Mouse (Mus musculus): ENCODE data around the gene Bhlhe23.

The Bhlhe23 gene

DNA sequence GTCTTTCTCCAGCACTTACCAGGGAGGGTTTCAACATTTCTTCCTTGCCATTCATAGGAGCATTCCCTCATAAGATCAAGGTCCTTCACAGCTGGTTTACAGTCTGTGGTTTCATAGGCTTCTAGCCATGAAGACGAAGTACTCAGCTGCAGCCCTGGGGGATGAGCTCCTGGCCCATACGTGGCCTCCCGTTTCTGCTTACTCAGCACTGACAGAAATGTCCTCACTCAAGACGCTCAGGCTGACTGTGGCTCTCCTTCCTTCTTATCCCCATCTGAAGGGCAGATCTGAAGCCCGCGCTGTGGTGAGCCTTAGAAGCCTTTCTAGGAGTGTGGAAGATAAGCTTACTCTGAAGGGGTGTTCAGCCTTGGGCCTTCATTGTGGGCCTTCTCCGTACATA lies 11.0 kb downstream of the Bhlhe23 start:
- DNase-seq: no peak

DNA sequence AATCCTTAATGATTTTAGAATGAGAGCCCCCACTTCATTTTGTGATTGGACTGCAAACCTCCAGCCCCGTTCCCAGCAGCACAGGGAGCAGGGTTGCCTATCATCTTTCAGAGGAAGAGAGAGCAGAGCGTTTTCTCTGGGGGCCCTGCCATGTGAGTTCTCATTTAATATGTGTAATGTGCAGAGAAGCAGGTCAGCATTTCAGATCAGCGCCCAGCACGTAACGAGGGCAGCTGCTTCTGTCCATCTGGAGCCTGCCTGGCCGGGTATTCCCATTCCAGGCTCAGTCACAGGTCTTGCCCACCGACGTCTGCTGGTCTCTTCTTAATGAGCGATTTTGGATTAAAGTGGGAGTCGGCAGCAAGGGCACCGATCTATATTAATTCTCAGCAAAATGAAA lies 11.7 kb downstream of the Bhlhe23 start:
- DNase-seq: no peak

DNA sequence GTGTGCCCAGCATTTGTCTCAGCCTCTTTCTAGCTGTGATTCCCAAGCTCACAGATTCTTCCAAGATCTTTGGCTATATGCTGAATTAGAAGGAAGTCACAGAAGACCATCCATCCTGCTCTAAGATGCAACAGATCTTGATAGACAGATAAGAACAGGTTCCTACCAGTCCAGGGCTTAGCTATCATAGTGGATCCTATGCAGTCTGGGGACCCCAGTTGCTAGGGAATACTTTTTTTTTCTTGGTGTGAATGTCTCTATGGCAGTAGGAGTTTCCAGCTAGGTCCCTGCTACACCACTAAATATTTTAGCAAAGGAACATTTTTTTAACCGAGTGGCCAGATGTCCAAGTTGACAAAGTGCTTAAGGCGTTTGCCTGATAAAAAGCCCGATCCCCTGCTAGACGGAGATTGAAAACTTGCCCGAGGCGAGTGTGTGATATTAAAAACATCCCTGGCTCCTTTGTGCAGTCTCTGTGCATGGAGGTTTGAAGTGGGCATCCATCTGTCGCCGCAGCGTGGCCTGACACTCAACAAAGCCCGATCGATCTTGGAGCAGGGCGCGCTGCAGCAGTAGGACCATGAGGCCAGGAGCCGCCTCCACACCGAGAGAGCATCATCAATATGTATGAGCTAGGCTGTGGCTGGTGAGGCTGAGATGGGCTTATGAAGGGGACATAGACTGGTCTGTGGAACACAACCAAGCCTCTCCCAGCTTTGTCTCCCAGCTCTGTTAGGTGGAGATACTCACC lies 18.0 kb downstream of the Bhlhe23 start:
- DNase-seq: no peak

DNA sequence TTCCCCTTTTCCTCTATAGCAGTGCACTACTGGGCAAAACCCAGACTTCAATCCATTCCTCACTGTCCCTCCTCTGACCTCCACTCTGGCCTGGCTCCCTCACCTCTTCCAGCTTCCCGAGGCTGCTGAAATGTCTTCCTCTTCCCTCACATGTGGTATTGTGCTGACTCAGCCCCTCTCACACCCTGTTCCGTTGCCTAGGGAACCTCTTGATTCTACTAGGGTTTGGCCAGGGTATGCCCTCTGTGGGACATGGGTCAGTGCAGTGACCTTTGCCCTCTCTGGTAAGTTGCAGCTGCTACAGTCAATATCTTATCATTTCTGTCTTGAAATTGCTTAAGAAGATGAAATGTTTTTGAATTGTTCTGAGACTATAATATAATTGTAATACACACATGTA lies 19.9 kb downstream of the Bhlhe23 start:
- no peak for DNase-seq

DNA sequence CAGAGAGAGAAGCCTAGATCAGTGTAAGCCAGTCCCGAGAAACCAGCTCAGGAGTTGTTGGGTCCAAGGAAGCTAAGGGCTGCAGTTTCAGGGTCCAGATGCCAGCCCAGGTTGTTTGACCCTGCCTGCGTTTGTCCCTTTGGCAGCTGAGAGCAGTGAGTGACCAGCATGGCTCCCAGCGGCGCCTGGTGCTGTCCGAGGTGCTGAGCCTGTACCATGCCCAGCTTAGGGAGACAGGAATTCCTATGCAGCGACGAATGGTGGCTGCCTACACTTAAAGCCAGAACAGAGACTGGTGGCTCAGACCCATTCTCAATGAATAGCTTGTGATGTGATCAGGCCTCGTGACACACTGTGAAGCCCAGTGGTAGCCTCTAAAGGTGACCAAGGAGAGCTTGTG lies 20.8 kb downstream of the Bhlhe23 start:
- no peak for DNase-seq

DNA sequence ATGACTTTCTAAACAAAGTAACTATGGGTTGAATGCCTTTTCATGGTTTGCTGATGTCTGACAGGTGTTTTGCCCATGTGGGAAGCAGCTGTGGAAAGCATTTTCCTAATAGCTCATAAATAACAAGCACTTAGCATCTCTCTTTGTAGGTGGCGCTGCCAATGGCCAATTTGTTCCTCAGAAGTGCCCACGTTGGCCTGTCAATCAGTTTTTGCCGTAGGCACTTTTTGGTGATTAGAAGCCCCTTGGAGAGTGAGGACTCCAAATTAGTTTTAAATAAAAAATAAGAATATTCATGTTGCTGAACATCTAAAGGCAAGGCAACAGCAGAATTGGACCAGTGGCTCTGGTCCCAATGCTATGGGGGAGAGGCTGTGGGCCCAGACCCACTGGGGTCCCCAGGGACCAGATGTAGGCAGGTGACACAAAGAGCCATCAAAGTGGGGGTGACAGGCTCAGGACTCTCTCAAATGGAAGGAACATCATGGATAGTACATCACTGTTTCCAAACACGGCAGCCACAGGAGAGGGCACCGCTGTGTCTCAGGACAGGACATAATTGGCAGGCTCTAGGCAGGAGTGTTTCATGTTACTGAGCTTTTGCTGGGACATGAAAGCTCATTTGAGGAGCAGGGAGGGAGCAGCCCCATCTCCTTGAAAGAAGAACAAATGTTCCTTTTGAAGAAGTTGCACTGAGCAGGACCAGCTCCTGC lies 21.6 kb downstream of the Bhlhe23 start:
- no peak for DNase-seq

DNA sequence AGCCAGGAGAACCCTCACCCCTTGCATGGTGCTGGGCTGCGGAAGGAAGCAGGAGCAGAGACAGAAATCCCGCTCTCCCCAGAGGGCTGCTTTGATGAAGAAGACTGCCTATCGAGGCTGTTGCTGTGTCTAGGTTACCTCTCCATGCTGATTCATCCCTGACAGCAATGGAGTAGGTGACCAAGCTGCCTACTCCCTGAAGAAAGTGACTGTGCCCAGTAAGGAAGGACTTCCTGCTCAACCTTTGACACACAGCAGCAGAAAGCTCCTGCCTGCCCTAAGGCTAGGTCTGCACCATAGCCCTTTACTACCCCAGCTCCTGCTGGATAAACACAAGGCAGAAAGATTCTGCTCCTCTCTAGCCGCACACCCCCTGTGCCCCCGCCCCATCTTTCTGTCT lies 27.8 kb downstream of the Bhlhe23 start:
- no peak for DNase-seq

DNA sequence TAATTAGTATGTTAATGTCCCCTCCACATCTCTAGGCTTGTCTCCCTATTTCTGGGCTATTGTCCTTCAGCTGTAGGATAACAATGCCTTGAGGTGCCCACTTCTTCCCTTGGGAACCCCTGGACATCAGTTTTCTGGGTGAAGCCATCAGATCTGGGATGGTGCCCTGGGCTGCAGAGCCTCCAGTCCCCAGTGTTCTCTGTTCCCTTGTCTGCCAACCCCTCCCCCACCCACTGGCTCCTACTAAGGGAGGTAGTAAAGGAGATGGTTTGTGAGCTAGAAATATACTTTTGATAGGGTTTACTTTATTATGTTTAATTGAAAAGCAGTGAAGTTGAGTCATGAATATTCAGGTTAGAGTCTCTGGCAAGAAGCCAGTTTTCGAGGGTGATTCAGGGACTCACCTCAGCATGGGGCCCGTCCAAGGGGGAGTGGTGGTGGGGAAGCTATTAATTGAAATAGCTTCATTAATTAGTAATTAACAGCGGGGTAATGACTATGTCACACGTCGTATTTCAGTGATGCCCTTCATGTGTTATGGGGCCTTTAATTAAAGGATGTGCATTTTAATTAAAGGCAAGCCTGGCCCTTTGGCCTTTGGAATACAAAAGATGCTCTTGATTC lies 30.0 kb downstream of the Bhlhe23 start:
- DNase-seq: no peak

DNA sequence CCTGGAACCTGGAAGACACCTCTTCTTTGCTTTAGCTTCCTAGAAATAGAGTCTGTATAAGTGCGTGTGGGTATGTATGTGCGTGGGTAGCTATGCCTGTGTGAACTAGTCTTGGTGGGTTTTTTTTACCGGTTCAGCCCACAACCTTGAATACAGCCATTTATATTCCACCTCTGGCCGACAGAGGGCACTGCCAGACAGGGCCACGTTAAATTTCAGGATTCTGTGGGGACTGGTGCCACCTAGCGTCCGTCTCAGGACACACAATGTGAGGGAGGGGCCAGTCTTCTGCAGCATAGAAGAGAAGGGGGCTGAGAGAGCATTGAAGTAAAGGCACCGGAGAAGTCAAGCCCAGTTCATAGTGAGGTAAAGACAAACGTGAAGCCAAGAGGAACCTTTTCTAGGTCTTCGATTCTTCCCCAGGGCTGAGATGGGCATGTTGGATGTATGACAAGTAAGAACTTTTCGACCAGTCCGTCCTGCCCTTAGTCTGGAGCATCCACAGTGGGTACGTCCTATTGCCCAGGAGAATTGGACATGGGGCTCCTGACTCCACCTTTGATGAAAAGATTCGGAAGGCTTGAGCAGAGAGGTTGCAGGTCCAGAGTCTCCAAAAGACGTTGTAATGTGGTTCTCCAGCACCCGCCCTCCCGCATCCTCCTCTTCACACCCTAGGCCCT lies 31.3 kb downstream of the Bhlhe23 start:
- DNase-seq: peak; percentile 90

DNA sequence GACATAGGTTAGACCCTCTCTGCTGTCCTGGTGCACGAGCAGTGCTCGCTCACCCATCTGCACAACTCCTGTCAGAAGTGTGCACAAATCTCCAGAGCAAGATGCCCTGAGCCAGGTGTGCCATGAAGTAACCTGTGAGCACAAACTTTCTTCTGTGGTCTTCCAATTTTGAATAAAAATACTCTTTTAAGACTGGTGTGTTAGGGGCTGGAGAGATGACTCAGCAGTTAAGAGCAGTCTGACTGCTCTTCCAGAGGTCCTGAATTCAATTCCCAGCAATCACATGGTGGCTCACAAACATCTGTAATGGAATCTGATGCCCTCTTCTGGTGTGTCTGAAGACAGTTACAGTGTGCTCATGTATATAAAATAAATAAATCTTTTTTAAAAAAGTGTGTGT lies 33.4 kb downstream of the Bhlhe23 start:
- no peak for DNase-seq

DNA sequence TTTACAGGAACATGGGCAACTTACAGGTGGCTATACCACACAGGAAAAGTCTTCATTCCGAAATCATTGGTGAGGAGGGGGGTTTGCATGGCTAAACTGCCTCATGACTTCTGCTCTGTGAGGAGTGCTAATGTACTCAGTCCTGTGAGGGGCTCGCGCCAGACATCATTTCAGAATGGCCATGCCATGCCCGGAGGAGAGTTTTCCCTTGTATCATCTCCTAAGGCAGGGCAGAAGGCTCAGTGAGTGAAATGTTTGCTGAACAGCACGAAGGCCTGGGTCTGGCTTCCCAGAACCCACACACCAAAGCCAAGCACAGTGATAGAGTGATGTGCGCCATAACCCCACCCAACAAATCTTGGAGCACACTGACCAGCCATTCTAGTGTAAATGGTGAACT lies 33.9 kb downstream of the Bhlhe23 start:
- DNase-seq: no peak

DNA sequence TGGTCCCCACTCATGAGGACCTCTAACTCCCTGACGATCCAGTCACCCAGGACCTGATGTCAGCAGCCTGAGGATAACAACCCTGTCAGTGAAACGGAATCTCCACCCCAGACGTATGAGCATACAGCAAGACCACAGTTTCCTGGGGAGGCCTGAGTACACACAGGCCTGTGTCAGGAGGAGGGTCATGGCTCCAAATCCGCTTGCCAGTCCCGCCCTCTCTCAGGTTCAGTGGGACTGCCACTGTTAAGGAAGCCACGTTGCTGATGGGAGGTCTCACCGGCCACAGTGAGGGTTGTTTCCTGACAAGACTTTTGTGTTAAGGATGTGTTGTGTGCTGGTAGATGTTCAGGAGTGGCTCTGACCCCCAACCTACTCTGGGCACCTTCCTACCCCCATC lies 35.3 kb downstream of the Bhlhe23 start:
- no peak for DNase-seq

DNA sequence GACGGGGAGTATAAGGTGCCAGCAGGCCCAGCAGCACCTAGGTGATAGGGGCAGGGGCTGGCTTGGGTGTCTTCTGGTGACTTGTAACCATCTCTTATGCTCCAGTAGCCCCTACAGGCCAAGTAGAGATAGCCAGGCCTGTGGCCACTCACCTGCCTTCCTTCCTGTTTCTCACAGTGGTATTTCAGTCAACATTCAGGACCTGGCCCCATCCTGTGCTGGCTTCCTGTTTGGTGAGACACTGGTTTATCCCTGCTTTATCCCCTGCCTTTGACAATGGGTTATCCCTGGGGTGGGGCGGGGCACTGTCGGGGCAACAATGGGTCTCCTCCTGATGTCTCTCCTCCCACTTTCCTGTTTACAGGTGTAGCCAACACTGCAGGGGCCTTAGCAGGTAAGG lies 36.4 kb downstream of the Bhlhe23 start:
- no peak for DNase-seq

DNA sequence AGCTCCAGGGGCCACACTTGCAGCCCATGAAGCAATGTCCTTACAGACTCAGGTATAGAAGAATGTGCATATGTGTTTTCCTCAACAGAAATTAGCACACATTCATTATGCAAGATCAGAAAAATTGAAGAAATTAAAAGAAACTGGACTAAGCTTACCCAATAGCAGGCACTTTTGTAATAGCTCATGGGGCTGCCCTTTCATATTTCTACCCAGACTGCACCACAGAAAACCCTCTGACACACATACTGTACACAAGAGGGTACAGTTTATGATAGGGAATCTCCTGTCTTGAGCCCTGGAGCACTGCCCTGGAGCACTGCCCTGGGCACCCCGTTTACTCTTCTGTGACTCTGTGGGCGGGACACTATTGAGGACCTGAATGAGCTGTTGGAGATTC lies 38.7 kb downstream of the Bhlhe23 start:
- DNase-seq: no peak

DNA sequence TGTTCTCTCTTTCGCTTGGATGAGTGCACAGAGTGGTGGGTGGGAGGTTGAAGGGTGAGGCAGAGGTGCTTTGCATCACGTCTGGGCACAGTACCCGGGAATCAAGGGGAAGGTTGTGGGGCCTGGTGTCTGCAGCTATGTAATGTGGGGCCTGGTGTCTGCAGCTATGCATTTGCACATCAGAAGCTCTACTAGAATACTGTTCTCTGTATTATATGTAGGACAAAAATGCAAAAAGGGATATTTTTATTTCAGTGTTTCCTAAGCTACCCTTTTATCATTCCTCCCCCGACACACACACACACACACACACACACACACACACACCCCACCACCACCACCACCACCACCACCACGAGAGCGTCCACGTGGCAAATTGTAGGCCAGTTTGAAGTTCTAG lies 41.5 kb downstream of the Bhlhe23 start:
- no peak for DNase-seq

DNA sequence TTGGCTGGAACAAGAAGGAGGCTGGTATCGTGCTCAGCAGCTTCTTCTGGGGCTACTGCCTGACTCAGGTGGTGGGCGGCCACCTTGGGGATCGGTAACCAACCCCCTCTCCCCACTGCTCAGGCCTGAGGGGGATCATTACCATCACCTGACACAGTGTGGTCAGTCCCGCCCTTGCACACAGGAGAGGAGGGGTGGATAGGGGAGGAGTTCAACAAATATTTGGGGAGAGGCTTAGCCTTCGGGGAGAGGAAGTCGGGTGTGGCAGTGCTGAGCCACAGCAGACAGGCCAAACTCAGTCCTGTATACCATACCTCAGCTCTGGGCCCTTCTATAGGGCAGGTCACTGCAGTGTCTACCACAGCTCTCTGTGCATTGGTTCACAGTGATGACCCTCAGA lies 44.7 kb downstream of the Bhlhe23 start:
- DNase-seq: no peak

DNA sequence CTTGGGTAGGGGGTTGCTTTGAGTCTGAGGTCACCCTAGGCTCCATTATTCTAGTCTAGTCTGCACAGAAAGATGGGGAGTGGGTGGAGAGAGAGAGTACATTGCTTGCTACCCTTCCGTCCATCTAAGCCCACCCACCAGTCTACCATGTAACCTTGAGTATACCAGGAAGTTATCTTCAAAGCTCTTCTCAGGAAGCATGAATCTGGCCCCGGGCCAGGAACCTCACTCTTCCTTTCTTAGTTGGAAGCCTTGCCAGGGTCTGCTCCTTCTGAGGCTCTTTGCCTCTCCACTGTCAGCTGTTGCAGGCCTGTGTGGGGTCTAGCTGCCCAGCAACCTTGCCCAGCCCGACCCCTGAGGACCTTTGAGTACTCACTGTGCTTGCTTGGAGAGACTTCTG lies 45.7 kb downstream of the Bhlhe23 start:
- peak; percentile 73 for DNase-seq

DNA sequence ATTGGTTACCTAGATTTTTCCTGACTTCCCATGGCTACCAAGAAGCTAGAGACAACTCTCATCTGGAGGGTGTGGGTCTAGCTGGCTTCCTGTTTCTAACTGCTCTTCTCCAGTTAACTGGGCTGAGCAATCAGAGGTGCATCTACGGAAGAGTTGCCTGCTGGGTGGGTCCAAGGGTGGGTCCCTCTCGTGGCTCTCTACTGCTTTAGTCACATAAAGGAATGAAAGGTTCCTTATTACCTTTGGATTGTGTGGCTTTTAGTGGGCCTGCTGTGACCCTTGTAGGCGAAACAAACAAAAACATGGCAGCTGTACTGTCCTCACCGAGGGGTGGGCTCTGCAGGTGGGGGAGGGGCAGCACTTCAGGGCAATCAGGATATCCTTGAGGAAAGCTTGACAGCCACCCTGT lies 49.1 kb downstream of the Bhlhe23 start:
- no peak for DNase-seq

DNA sequence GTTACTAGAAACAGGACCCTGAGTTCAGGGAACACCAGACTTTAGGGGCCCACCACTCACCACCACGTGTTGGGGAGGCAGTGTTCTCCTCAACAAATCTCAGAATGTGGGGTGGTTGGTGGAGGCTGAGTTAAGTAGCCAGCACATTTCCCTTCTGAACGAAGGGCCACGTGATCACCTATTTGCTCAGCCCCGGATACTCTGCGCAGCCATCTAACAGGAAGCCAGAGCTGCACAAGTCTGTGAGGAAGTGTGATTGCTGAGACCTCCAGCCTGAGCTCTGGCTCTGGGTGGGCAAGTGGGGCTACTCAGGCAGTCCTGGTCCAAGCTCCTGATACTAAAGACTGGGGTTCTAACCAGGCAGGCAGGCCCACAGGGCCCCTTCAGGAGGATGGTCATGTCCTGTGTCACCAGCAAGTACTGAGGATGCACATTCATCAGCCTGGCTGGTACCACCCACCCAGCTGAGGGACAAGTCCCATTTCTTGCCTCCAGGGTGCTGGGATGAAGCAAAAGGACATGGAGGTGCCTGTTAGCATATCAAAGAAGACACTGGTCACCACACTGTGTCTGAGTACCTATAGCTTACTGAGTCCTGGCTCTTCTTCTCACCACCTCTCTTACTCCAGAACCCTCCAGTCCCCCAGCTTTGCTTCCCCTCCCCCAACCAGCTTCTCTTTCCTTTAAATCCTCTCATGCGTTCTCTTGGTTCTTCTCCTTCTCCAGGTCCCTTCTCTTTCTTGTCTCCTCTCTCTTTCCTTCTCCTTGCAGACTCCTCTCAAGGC lies 49.9 kb downstream of the Bhlhe23 start:
- DNase-seq: peak; percentile 63

DNA sequence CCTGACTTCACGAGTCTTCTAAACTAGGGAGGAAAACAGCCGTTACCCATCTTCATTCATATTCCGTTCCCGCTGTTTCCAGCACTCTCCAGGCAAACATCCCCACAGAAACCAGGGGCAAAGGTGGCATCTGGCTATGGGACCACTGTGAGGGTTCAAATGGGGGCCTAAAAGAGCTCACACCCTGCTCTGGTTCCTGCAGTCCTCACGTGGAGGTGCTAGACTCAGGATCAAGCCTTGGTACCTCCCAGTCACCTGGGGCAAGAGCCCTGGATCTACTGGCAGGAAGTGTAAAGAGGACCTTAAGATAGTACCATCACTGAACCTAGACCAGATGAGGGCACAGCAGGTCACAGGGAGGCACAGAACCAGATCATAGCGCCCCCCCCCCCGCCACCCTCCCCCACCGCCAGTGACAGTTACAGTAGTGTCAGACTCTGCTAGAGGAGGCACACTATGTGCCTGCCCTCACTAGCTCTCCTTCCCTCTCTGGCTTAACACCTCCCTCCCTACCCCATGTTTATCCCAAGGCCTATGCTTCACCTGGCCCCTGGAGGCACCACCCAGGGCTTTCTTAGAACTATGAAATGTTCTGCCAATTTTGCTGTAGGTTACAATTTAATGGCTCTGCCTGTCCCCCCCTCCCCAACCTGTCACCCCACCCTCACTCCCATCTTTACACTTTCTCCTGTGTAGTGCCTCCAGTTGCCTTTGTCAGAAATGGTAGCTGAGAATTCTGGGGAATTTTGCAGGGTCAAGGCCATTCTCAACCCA lies 50.7 kb downstream of the Bhlhe23 start:
- DNase-seq: no peak

DNA sequence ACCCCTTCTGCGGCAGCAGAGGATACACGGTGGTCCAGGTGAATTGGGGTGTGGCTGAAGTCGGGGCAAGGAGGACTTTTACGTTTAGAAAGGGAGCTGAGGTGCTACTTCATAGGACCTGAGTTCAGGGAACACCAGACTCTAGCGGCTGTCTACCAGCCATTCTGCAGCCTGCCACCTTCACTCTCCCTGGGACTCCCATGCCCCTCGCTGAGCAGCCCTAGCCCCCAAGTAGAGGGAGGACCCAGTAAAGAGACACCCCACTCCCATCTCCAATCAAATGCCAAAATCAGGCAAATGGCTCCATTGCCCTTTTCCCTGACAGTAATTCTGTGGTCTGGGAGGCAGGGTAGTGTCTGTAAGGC lies 51.3 kb downstream of the Bhlhe23 start:
- DNase-seq: no peak
